Mouse (Mus musculus) embryo, embryonic 11.5 days (tissue): ENCODE measurements at regions not wholly inside any gene's neighbourhood (a gene's known extent, or its start where the extent isn't known, plus 50 kb on each side); places are given as distances from the start of the nearest gene placed in this dataset.

Experiments
- DNase-seq: peaks from one replicate; pipeline ENCODE4 v3.0.0-alpha.2; 2012; ENCODE audit warnings: low read depth, low spot score

- no peak for DNase-seq
Observed at GRCm38 (mm10) chr15:62778899-62779298, 1066.1 kb downstream of the Gsdmc2 start.

- DNase-seq = no peak
Observed at GRCm38 (mm10) chr15:62752686-62753085, 1092.3 kb downstream of the Gsdmc2 start.

- no peak for DNase-seq
Observed at GRCm38 (mm10) chr15:62743879-62744278, 1101.1 kb downstream of the Gsdmc2 start.

GRCm38 (mm10) chr15:62740746-62741145, 1104.2 kb downstream of the Gsdmc2 start:
- no peak for DNase-seq

- DNase-seq = no peak
Observed at GRCm38 (mm10) chr15:62735334-62735733, 1109.6 kb downstream of the Gsdmc2 start.

GRCm38 (mm10) chr15:62734900-62735299, 1110.1 kb downstream of the Gsdmc2 start:
- DNase-seq = no peak

GRCm38 (mm10) chr15:62730524-62730923, 1114.5 kb downstream of the Gsdmc2 start:
- no peak for DNase-seq

GRCm38 (mm10) chr15:62714265-62714664, 1130.7 kb downstream of the Gsdmc2 start:
- DNase-seq = no peak

GRCm38 (mm10) chr15:62712543-62713131, 1132.3 kb downstream of the Gsdmc2 start:
- no peak for DNase-seq

- DNase-seq = no peak
Observed at GRCm38 (mm10) chr15:62712060-62712542, 1132.9 kb downstream of the Gsdmc2 start.

- DNase-seq = no peak
Observed at GRCm38 (mm10) chr15:62709546-62709945, 1135.4 kb downstream of the Gsdmc2 start.

GRCm38 (mm10) chr15:62698559-62698958, 1146.4 kb downstream of the Gsdmc2 start:
- DNase-seq = no peak

- no peak for DNase-seq
Observed at GRCm38 (mm10) chr15:62694734-62695133, 1150.2 kb downstream of the Gsdmc2 start.

GRCm38 (mm10) chr15:62693671-62694070, 1151.3 kb downstream of the Gsdmc2 start:
- DNase-seq = no peak

- no peak for DNase-seq
Observed at GRCm38 (mm10) chr15:62673410-62673809, 1171.6 kb downstream of the Gsdmc2 start.

- DNase-seq = no peak
Observed at GRCm38 (mm10) chr15:62670026-62670425, 1175.0 kb downstream of the Gsdmc2 start.

- no peak for DNase-seq
Observed at GRCm38 (mm10) chr15:62659096-62659495, 1185.9 kb downstream of the Gsdmc2 start.

- DNase-seq = no peak
Observed at GRCm38 (mm10) chr15:62658695-62659094, 1186.3 kb downstream of the Gsdmc2 start.

- no peak for DNase-seq
Observed at GRCm38 (mm10) chr15:62646476-62647168, 1198.4 kb downstream of the Gsdmc2 start.

GRCm38 (mm10) chr15:62644744-62645143, 1200.2 kb downstream of the Gsdmc2 start:
- DNase-seq = no peak

- DNase-seq = no peak
Observed at GRCm38 (mm10) chr15:62644296-62644695, 1200.7 kb downstream of the Gsdmc2 start.

GRCm38 (mm10) chr15:62641051-62641710, 1203.8 kb downstream of the Gsdmc2 start:
- no peak for DNase-seq

- DNase-seq = no peak
Observed at GRCm38 (mm10) chr15:62625406-62625805, 1219.6 kb downstream of the Gsdmc2 start.
